Mouse (Mus musculus): ENCODE results near the gene Prmt3. TPM values are rescaled to one million over a fixed set of nuclear protein-coding genes. Genes with fewer than 3 reads are reported as not detected.
A peak's percentile ranks its signal among the peaks of the same experiment; 100 is the strongest.

The Prmt3 gene
- polyA plus RNA-seq, 1 experiment from 2014 or later, result 48.9 TPM

DNA sequence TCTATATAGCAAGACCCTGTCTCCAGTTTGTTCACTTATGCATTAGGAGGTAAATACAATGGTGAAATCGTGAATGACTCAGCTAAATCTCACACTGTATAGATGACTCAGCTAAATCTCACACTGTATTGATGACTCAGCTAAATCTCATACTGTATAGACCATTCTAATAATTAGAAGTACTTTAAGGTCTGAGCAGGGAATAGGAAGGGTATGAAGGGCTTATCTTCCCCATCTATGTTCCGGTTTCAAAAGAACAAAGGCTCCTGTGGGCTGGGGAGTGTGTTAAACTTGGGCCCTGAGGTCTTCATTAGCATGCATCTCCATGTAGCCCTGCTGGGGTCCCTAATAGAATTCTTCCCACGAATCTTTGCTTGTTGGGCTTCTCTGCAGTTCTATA, 85.6 kb downstream of the Prmt3 start:
- WGBS, result 64% methylated on average over 3 of the region's 3 CpGs
- no peak overlapping the region for H3K9ac ChIP-seq
- no peaks in the 10 kb centered on the region for H3K9me3 ChIP-seq
- 0 out of 2 replicates have a peak, but pooled peaks cover 2% of the 10 kb centered on the region for H3K36me3 ChIP-seq
- no peak overlapping the region for H3K27ac ChIP-seq
- H3K27me3 ChIP-seq (replicated peaks), result no peaks in the 10 kb centered on the region
- no peaks in the 10 kb centered on the region for H3K4me1 ChIP-seq
- H3K4me3 ChIP-seq (replicated peaks), result no peak overlapping the region
- no peak for ATAC-seq (ENCODE audit: insufficient read depth, low FRiP score, low read depth)
- no peak overlapping the region for H3K4me2 ChIP-seq

GRCm38 (mm10) chr7:49869656-49870055, 91.5 kb downstream of the Prmt3 start:
- no peak for ATAC-seq (ENCODE audit: insufficient read depth, low FRiP score, low read depth)
- H3K36me3 ChIP-seq, result no peaks in the 10 kb centered on the region
- no peak overlapping the region for H3K27ac ChIP-seq
- H3K9ac ChIP-seq, result no peak overlapping the region
- no peaks in the 10 kb centered on the region for H3K9me3 ChIP-seq
- no peaks in the 10 kb centered on the region for H3K27me3 ChIP-seq (replicated peaks)
- H3K4me2 ChIP-seq, result no peak overlapping the region
- 64% methylated on average over 5 of the region's 5 CpGs for WGBS
- H3K4me3 ChIP-seq (replicated peaks), result no peak overlapping the region
- no peaks in the 10 kb centered on the region for H3K4me1 ChIP-seq

GRCm38 (mm10) chr7:49870276-49870675, 92.1 kb downstream of the Prmt3 start:
- Histone ChIP-seq H3K4me3 (replicated peaks) (no peak overlapping the region), H3K4me2 (no peak overlapping the region), H3K9ac (no peak overlapping the region), H3K9me3 (no peaks in the 10 kb centered on the region), H3K27ac (no peak overlapping the region), H3K36me3 (no peaks in the 10 kb centered on the region), H3K27me3 (replicated peaks) (no peaks in the 10 kb centered on the region), H3K4me1 (no peaks in the 10 kb centered on the region)
- WGBS, result 75% methylated on average over 3 of the region's 3 CpGs
- no peak for ATAC-seq (ENCODE audit: insufficient read depth, low FRiP score, low read depth)

- ATAC-seq (ENCODE audit: insufficient read depth, low FRiP score, low read depth), result no peak
- 70% methylated on average over 5 of the region's 5 CpGs for WGBS
- no peak overlapping the region for H3K27ac ChIP-seq
- H3K4me2 ChIP-seq, result no peak overlapping the region
- H3K27me3 ChIP-seq (replicated peaks), result no peaks in the 10 kb centered on the region
- H3K9ac ChIP-seq, result no peak overlapping the region
- H3K36me3 ChIP-seq, result no peaks in the 10 kb centered on the region
- no peak overlapping the region for H3K4me3 ChIP-seq (replicated peaks)
- H3K9me3 ChIP-seq, result no peaks in the 10 kb centered on the region
- H3K4me1 ChIP-seq, result no peaks in the 10 kb centered on the region
Observed at GRCm38 (mm10) chr7:49877307-49877706, 99.2 kb downstream of the Prmt3 start.

DNA sequence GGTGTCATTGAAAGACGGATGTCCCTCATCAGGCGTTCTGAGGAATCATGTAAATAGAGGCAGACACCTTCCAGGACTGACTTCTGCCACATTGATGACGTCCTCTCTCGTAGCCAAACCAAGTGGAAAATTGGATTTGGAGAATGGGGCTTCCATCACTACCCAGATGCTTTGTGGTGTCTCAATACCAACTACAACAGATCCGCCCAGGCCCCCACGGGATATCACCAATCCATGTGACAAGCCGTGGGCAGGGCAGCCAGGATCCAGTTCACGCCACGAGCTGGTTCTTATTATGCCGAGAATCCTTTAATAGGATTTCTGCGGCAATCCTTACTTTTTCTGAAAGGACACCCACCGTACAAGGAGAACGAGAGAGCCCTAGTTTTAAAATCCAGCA, 100.9 kb downstream of the Prmt3 start:
- Histone ChIP-seq H3K36me3 (no peaks in the 10 kb centered on the region), H3K4me1 (no peaks in the 10 kb centered on the region), H3K4me2 (no peak overlapping the region), H3K4me3 (replicated peaks) (no peak overlapping the region), H3K9ac (no peak overlapping the region), H3K27ac (no peak overlapping the region), H3K27me3 (replicated peaks) (no peaks in the 10 kb centered on the region), H3K9me3 (no peaks in the 10 kb centered on the region)
- 84% methylated on average over 13 of the region's 13 CpGs for WGBS
- ATAC-seq (ENCODE audit: insufficient read depth, low FRiP score, low read depth), result no peak

- Histone ChIP-seq H3K9me3 (no peaks in the 10 kb centered on the region), H3K4me3 (replicated peaks) (no peak overlapping the region), H3K9ac (no peak overlapping the region), H3K4me2 (no peak overlapping the region), H3K36me3 (no peaks in the 10 kb centered on the region), H3K27ac (no peak overlapping the region), H3K27me3 (replicated peaks) (no peaks in the 10 kb centered on the region), H3K4me1 (no peaks in the 10 kb centered on the region)
- WGBS, result 64% methylated on average over 8 of the region's 8 CpGs
- 0 out of 2 replicates have a peak, but pooled peaks have one; percentile 29 for ATAC-seq (ENCODE audit: insufficient read depth, low FRiP score, low read depth)
Observed at GRCm38 (mm10) chr7:49879998-49880707, 102.0 kb downstream of the Prmt3 start.

DNA sequence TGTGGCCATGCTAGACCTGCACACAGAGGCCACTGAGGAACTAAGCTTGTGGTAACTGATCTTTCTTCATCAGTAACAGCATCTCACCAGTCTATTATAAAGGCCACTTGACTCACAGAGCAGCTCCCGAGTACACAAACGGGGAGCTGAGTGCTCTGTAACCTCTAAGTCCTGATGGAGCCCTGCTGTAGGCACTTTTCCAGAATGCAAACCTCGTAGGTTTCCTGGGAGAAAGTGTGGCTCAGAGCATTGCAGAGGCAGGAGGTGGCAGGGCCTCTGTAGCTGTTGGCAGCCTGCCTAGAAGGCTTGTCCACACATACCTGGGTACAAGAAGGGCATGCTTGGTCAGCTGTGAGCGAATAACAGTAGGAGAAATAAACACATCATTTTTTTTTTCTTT, 104.1 kb downstream of the Prmt3 start:
- WGBS, result 13% methylated on average over 4 of the region's 4 CpGs
- H3K4me1 ChIP-seq, result no peaks in the 10 kb centered on the region
- H3K4me3 ChIP-seq (replicated peaks), result no peak overlapping the region
- no peaks in the 10 kb centered on the region for H3K27me3 ChIP-seq (replicated peaks)
- H3K4me2 ChIP-seq, result no peak overlapping the region
- no peak; the same call in 1 of the 2 replicates for ATAC-seq (ENCODE audit: insufficient read depth, low FRiP score, low read depth)
- no peaks in the 10 kb centered on the region for H3K36me3 ChIP-seq
- H3K27ac ChIP-seq, result no peak overlapping the region
- H3K9ac ChIP-seq, result no peak overlapping the region
- no peaks in the 10 kb centered on the region for H3K9me3 ChIP-seq

- Histone ChIP-seq H3K27me3 (replicated peaks) (no peaks in the 10 kb centered on the region), H3K9ac (no peak overlapping the region), H3K4me3 (replicated peaks) (no peak overlapping the region), H3K4me1 (no peaks in the 10 kb centered on the region), H3K36me3 (no peaks in the 10 kb centered on the region), H3K4me2 (no peak overlapping the region), H3K9me3 (no peaks in the 10 kb centered on the region), H3K27ac (no peak overlapping the region)
- WGBS, result 20% methylated on average over 16 of the region's 16 CpGs
- no peak for ATAC-seq (ENCODE audit: insufficient read depth, low FRiP score, low read depth)
Observed at GRCm38 (mm10) chr7:49882694-49883389, 104.7 kb downstream of the Prmt3 start.

DNA sequence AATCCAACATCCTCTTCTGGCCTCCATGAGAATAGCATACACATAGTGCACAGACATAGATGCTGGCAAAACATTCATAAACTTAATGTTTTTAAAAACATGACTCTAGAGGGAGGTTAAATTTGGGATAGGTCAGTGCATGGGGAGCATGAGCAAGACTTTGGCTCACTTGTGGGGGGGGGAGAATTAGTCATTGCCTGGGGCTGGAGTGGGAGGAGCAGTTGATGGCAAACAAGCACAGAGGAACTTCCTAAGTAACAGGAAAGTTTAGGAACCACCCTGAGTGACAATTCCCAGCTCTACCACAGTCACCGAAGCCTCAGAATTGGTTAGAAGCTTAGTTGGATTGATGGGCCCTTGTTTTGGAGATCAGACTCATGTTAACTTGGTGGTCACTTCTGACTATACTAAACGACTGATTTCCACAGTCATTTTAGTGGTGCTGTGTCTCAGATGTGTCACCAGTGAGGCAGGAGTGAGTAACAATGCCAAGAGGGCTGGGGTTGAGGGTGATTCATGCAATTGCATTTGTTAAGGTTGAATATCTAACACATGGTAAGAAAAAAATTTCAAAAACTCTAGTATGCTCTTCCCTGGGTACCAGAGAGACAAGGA, 109.7 kb downstream of the Prmt3 start:
- Histone ChIP-seq H3K9me3 (no peaks in the 10 kb centered on the region), H3K4me2 (no peak overlapping the region), H3K36me3 (no peaks in the 10 kb centered on the region), H3K27ac (no peak overlapping the region), H3K4me3 (replicated peaks) (no peak overlapping the region), H3K27me3 (replicated peaks) (no peaks in the 10 kb centered on the region), H3K4me1 (no peaks in the 10 kb centered on the region), H3K9ac (no peak overlapping the region)
- ATAC-seq (ENCODE audit: insufficient read depth, low FRiP score, low read depth), result no peak
- 63% methylated on average over 2 of the region's 2 CpGs for WGBS

GRCm38 (mm10) chr7:49894786-49895185, 116.6 kb downstream of the Prmt3 start:
- no peak for ATAC-seq (ENCODE audit: insufficient read depth, low FRiP score, low read depth)
- no peak overlapping the region for H3K9ac ChIP-seq
- H3K27me3 ChIP-seq (replicated peaks), result no peaks in the 10 kb centered on the region
- WGBS, result 50% methylated on average over 2 of the region's 2 CpGs
- no peak overlapping the region for H3K27ac ChIP-seq
- H3K36me3 ChIP-seq, result no peaks in the 10 kb centered on the region
- no peak overlapping the region for H3K4me2 ChIP-seq
- no peaks in the 10 kb centered on the region for H3K9me3 ChIP-seq
- no peaks in the 10 kb centered on the region for H3K4me1 ChIP-seq
- H3K4me3 ChIP-seq (replicated peaks), result no peak overlapping the region

DNA sequence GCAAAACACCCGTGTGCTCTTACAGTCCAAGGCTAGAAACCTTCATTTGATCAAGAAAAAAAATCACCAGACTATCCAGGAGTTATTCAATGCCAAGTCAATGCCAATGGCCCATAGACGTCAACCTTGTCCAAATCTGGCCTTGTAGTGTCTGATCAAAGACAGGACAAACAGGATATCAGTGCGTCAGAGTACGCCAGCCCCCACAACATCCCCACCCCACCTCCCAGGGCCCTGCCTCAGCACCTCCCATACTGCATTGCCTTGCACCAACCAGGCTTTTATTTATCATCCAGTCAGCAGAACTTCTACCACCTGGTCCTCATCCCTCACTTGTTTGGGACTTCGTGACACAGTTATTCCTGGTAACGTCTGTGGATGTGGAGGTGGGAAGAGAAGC, 117.2 kb downstream of the Prmt3 start:
- Histone ChIP-seq H3K27ac (no peak overlapping the region), H3K4me3 (replicated peaks) (no peak overlapping the region), H3K4me1 (no peaks in the 10 kb centered on the region), H3K27me3 (replicated peaks) (no peaks in the 10 kb centered on the region), H3K4me2 (no peak overlapping the region), H3K9me3 (no peaks in the 10 kb centered on the region), H3K9ac (no peak overlapping the region), H3K36me3 (no peaks in the 10 kb centered on the region)
- WGBS, result 59% methylated on average over 6 of the region's 6 CpGs
- no peak for ATAC-seq (ENCODE audit: insufficient read depth, low FRiP score, low read depth)

DNA sequence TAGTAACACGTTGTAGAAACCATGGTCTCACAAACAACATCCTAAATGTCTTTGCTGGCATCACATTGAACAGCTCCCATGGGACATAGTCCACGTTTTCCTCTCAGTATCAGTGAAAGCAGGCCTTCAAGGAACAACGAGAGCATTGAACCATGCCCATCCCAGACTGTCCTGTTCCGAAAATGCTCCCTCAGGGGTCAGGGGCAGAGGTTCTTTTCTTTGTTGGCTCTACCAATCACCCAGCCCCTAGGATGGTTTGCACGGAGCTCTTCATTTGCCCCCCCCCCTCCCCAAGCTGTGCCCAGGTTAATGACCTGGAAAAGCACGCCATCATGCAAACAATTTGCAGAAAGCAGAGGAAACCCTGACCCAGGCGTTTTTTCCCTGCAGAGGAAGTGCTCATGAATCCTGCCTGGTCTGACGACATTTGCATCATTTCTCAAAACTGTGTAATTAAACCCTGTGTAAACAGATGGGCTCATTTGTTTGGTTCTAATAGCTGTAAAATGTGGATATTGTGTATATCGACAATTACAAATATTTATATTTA, 123.9 kb downstream of the Prmt3 start:
- no peak overlapping the region for H3K9ac ChIP-seq
- no peaks in the 10 kb centered on the region for H3K36me3 ChIP-seq
- H3K27ac ChIP-seq, result no peak overlapping the region
- no peak overlapping the region for H3K4me3 ChIP-seq (replicated peaks)
- H3K27me3 ChIP-seq (replicated peaks), result peaks cover 22% of the 10 kb centered on the region
- no peak overlapping the region for H3K4me2 ChIP-seq
- H3K4me1 ChIP-seq, result no peaks in the 10 kb centered on the region
- H3K9me3 ChIP-seq, result no peaks in the 10 kb centered on the region
- WGBS, result 36% methylated on average over 9 of the region's 9 CpGs
- ATAC-seq (ENCODE audit: insufficient read depth, low FRiP score, low read depth), result no peak

Measured in stomach, embryonic 15.5 days (tissue).